Mouse (Mus musculus) adipocyte (in vitro differentiated cells): ENCODE measurements at regions not wholly inside any gene's neighbourhood (a gene's known extent, or its start where the extent isn't known, plus 50 kb on each side); places are given as distances from the start of the nearest gene placed in this dataset.
"Not testable (repeated sequence)": the region's sequence is repeated elsewhere in the genome, so short reads cannot be mapped to it uniquely, and the experiment has no call there.

Experiments
- DNase-seq: peaks from one replicate; pipeline ENCODE4 v3.0.0-alpha.2; 2016; ENCODE audit warnings: low spot score

DNA sequence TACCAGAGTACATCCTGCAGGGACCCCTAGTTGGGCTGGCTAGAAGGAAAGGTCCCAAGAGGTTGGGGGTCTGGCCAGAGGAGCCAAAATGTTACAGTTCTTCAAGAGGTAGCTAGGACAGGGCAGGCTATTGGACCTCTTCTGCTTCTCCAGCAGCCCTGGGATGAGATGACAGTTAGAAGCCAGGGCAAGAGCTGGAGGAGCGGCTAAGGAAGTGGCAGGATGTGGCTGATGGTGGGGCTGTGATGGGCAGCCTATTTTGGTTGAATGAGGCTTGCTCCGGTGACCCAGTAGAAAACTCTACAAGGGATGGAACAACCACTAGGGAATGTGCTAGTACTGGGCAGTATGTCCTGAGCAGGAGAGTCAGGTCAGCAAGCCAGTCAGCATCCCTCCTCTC lies 82.8 kb downstream of the Ddx11 start:
- no peak for DNase-seq

DNA sequence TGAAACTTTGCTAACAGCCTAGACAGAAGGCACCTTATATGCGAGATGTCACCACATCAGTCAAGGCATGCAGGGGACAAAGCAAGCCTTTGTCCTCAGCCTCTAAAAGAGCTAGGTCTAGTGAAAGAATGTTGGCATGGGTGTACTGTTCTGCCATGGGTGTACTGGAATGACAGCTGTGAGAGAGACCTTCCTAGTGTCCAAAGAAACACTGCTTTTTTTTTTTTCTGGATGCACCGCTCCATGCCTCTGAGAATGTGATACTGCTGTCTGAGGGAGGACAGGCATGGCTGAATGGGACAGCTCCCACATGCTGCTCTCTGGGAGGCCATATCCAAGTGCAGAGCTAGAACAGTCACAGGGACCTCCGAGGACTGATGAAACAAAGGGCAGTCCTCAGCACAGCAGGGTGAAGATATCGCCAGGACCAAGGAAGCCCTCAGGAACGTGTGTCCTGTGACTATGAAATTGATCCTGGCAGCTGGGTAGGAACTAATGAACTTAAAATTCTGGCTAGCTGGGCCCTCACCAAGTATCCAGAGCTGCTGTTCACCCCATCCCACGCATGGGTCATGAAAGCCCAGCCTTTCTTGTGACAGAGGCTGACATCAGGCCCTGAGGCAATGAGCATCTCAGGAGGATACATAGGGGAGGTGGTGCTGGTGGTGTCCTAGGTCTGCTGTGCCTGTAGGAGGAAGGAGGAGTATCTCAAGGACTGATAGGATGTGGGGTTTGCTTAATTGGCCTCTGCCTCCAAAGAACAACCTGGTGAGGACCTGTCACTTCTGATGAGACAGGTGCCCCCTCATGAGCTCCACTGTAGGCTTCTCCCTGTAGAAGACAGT lies 84.6 kb downstream of the Ddx11 start:
- DNase-seq = not testable (repeated sequence)

DNA sequence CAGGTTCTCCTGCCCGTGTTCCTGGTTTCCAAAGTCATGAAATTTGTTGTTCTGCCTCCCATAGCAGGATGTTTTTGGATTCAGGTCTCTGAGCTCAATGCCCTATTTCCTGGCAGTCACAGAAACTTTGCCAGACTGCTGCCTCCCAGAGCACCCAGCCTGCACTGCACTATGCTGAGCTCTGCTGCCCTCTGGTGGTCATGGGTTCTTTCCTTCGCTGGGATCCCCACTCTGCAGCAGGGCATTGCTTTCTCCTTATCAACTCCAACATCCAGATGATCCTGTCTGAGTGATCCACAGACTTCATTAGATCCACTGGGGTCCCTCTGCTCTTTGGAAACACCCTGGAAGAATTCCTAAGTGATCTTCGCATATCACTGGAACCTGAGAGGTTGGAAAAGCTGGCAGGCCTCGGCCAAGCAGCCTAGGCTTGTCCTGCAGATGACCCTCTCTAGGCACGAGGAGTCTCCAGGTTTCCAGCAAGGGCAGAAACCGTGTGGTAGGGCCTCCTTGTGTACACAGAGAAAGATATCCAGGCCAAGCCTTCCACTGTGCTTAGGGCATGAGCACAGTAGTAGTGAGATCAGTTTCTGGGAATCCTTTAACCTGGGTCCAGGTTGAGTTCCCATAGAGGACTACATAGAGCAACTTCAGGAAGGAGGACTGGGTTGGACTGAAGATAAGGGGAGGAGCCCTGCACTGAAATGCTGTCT lies 85.6 kb downstream of the Ddx11 start:
- not testable (repeated sequence) for DNase-seq

DNA sequence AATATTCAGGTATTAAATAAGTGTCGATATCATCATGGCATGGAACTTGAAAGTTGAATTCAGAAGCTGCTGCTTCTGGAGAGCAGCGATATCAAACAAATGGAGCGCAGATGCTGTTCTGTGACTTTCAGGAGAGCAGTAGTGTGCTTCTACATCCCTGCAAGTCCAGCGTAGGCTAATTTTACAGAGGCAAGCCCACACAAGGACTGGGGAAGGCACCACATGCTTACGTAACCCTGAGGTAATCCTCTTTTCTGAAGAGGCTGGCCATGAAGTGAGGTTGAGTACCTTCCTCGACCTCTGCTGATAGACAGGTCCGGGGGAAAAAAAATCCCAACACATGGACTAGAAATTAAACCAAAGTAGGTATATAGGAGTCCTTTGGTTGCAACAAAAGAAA lies 88.2 kb downstream of the Ddx11 start:
- DNase-seq = no peak

DNA sequence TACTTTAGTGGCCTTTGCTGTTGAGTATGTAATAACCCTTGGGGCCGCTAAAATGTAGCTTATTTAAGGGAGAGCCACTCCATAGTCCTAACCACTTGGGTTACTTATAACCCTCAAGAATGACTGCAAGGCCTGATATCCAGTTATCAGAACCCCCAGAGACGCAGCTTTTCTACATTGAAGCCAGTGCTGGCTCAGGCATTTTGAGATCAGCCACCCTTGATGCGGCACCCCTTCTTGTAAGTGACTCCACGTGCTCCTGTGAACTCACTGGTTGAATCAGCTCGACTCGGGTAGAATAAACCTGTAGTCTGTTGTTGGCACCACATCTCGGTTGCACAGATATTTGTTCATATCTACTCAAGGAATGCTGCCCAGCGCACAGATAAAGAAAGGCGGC lies 89.3 kb downstream of the Ddx11 start:
- no peak for DNase-seq

DNA sequence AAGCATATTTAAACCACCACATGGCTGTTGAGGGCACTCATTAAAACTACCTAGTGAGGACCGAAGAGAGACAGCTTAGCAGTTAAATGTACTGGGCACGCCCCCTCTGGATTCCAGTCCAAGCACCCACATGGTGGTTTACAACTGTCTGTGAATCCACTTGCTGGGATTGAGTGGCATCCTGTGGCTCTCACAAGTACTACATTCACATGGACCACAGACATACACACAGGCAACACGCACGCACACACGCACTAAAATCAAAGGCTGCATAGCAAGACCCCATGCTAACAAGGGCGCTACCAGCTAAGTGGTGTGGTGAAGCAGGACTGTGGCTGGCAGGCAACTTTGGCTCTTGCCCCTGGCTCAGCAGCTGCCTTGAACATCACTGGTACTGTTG lies 95.0 kb downstream of the Ddx11 start:
- DNase-seq = no peak

DNA sequence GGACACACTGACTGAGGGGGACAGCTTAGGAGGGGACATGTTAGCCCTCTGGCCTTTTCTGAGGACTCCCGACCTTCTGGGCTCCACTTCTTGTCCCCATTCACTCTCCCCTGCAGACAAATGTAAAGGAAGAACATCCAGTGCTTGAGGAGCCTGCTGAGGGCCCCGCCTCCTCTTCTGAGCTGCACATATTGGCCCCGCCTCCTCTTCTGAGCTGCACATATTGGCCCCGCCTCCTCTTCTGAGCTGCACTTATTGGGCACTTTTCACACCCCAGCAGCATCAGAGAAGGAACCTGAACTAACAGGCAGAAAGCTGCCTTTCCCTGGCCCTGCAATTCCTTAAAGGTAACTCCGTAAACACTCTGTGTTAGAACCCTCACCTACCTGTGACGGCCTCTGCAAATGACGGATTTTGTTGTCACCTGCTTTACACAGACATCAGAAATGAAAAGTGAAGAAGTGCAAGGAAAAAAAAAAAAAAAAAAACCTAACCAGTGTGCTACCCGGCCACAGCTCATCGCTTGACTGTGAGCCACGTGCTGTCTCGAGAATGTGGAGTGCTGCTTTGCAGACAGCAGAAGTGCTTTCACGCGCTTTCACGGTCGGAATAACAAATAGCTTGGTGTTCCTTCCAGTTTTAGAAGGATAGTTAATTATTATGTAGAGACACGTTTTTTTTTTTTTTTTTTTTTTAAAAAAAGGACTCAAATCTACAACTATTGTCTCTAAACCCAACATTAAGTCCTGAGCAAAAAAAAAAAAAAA lies 96.5 kb downstream of the Ddx11 start:
- no peak for DNase-seq

DNA sequence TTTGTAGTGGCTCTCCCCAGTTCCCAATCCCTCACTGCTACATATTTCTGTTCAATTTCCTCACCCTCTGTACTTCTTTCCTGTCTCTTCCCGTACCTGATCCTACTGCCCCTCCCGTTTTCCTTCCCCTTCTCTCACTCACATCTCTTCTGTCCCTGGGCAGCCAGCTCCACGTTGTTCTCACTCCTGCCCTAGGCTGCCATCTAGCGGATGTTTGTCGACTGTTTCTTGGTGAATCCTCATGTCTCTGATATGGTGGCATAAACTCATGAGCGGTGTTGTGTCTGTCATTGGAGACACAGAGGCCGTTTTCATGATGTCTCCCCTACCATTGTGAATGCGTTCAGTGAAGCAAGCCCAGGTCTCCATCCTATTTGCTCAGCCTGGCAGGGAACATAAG lies 97.9 kb downstream of the Ddx11 start:
- DNase-seq = peak; percentile 84

DNA sequence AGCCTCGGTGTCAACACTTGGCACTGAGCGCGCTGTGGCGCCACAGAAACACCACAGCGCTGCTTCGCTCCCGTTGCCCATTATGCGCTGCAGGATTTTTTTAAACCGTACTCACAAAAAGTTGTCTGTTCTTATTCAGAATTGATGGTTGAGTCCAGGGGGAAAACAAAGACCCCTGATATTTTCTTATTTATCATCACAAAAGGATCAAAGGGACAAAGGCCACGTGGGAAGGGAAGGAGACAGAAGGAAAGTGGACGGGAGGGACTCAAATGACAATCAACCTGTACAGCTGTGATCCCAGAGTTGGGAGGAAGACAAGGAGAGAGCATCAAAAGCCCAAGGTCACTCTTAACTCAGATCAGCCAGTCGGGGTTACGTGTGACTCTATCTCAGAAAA lies 100.4 kb downstream of the Ddx11 start:
- DNase-seq = no peak

DNA sequence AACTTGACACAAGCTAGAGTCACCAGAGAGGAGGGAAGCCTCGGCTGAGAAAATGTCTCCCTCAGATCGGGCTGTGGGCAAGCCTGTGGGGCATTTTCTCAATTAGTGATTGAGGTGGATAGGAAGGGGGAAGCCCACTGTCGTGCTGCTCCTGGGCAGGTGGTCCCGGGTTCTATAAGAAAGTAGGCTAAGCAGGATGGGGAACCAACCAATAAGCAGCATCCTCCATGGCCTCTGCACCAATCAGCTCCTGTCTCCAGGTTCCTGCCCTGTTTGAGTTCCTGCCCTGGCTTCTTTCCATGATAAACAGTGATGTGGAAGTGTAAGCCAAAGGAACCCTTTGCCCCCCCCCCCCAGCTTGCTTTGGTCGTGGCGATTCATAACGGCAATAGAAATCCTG lies 100.9 kb downstream of the Ddx11 start:
- no peak for DNase-seq

DNA sequence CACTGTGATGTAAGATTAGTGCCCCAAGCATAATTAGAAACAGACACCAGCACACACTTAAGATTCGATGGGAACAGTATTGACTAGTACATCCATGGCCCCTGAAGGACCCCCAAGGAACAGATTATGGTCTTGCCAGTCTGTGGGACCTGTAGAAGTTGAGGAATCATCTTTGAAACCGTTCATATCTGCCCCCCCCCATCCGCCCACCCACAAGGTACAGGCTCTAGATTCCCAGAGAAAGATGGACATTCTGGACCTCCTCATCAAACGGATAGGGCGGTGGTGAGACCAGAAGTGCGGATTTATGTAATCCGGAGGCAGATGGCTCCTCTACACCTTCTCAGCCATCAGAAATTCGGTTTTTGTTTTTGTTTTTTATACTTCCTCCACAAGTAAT lies 109.1 kb downstream of the Ddx11 start:
- DNase-seq = no peak

DNA sequence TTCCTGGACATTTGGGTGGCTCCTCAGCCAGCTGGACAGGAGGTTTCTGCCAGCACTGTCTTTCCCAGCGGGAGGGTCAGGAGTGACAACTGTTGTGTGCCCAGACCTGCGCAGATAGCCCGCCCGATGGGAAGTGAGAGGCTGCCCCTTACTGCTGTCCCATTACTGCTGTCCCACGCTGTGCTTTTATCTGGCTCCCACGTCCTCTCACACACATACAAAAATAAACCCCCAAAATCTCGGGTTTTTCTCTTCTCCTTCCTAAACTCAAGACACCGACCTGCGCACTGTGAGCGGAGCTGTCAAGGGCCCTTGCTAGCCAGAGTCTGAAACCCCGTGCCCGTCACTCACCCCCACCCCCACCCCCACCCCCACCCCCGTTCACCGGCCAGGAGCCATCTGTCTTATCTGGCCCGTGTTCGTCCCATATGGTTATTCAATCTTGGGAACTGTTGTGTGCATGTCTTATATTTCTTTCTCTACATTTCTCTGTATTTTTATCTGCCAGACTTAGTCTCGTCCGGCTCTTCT lies 109.6 kb downstream of the Ddx11 start:
- DNase-seq = no peak

DNA sequence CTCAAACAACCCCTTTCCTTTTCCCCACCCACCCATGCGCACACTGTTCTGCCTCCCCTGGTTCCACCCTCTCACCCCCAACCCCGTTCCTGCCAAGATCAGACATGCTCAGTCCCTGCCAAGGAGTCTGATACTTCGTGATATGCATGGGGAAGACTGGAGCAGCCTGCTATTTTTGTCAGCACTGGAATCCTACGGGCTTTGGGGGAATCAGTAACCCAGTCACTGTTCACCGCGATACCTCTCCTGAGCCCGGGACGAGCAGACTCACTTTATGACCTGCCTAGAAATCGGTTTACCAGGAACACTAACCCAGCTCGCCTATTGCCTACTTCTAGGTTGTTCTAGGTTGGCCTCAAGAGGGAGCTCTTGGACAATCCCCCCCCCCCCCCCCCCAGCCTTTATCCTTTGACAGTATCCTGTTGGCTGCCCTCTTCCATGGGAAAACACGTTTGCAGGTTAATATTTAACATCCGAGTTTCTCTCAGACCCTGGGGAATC lies 110.2 kb downstream of the Ddx11 start:
- DNase-seq = peak; percentile 17

DNA sequence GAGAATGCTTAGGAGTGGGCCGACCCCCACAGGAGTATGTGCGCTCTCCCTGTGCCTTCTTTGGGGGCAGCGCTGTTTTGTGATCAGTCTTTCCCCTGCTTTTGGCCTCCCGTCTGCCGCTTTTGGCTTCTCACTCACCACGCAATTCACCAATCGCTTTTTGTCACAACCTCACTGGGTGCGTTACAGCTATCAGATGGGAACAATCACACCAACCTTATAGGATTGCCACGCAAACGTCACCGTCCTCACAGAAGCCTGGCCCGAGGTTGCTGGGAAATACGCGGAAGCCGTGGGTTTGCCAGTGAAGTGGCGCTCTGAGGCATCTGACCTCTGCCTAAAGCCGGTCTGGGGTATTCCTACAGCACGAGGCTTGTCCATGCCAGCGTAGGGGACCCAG lies 111.1 kb downstream of the Ddx11 start:
- no peak for DNase-seq

DNA sequence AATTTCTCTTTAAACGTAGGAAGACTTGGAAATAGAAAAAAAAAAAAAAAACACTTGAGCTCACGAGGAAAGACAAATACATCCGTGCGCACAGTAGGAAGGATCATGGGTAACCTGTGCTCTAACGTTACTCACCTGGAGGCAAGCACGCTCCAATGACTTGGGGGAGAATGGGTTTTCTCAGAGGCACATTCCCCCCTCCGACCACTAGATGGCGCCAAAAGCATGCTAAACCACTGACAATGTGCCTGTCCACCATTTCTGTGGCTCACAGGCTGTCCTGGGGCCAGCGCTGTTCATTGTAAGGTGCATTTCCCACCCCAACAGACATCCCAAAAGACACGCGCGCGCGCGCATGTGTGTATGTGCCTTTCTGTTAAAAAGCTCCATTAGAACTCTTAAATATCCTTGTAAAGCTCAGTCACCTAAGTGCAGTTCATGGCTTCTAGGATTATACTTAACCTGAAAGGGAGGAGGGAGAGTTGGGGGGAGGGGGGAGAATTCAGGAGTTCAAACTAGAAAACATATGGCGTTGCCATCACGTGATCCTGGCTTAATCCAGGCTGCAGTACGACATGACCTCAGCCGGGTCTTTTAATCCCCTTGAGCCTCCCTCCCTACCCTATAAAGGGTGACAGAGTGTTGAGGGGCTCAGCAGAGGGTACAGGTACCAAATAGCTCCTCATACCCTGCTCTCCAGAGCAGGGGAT lies 111.9 kb downstream of the Ddx11 start:
- peak; percentile 88 for DNase-seq

DNA sequence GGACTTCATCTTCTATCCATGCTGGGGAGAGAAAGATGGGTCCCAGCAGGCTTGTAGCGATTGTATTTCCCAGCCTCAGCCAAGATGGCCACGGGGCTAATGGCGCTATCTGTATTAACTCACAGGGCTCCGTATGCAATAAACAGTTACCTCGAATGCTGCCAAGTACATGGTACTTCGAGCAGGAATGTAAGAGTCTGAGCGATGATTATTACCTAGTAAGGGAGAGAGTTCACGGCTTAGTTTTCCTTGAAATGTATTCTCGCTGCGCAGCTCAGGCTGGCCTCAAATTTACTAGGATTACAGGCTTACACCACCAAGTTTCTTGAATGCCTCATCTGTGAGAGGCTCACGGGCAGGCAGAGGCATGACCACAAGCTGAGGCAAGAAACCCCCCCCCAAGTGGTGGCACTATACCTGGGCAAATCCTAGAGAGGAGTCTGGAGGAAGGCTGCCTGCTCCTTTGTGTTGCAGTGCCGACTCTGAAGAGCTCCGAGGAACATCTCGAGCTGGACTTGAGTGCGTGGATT lies 112.6 kb downstream of the Ddx11 start:
- DNase-seq = no peak

DNA sequence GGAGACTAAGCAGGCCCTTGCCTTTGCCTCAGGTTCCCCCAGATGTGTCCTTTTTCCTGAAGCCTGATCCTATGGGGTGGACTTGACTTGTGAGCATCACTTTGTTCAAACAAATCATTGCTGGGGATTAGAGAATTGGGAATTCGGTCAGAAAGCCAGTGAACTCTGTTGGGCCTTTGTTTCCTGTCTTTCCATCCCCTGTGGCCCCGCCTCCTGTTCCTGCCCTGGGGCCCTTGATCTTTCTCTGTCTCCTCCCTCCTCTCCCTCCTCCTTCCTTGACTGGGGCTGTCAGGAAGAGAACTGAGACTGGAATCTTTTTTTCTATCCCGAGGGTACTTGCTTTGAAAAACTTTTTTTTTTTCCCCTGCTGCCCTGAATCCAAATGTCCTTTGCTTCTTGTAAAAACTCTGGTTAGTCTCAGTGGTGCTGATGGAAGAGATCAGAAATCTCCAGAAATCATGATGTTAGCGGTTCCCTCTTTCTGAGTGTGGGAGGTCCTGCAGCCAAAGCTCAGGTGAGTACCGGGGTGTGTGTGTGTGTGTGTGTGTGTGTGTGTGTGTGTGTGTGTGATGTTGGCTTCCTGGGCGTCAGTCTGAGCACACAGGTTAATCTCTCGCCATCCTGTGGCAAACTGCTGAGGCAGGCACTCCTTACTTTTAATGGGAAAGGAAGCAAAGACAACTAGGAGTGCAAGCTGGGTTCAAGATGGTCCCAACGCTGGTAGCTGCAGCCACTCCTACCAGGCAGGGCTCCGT lies 118.7 kb downstream of the Ddx11 start:
- DNase-seq = no peak

DNA sequence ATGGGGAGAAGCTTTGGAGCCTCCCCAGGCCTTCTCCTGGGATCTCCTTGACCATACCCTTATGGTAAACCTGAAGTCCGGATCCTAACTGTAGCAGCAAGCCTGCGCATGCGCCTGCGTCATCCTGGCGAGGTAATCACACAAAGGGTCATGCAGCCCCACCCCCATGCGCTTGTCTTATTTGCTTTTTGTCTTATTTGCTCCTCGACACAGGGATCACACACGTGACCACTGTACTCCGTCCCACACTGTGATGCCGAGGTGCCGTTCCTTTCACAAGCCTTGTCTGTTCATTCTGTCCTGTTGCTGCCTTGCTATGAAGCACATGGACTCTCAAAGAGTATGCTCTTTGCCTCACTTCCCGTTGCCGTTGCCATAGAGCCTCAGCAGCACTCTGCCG lies 120.9 kb downstream of the Ddx11 start:
- DNase-seq = no peak

DNA sequence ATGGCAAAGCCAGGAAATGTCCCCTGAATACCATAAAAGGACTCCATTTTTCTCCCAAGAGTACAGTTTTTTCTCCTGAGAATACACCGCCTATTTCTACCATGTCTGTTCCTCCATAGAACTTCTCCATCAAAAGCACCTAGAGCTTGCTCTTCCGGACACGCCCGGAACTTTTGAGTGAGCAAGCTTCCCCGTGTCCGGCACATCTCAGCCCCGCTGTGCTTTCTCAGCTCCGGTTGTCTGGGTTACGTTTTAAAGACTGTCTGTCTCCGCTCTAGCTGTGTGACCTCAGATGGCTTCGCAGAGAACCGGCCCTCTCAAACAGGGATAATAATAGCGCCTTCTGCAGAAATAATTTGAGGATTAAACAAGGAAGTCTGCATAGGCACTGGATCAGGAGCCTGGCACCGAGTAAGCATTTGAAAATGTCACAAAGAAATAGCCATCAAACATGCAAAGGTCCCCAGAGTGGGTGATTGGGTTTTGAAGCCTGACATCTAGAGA lies 122.8 kb downstream of the Ddx11 start:
- DNase-seq = no peak

DNA sequence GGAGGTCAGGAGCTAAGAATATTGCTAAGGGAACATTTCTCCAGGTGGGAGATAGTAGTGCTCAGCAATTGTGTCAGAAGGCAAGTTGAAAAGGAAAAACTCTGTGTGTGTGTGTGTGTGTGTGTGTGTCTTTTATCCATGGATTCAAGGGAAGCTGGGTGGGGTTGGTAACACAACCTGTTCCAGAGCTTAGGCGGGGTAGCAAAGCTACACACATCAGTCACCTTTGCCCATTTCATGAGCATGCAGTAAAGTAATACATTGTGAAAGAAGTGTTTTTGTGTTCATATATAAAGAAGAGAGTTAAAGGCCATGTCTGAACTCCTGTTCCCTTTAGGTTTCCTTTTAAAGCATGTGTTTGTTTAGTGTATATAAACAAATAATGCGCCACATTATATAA lies 128.2 kb downstream of the Ddx11 start:
- DNase-seq = no peak

DNA sequence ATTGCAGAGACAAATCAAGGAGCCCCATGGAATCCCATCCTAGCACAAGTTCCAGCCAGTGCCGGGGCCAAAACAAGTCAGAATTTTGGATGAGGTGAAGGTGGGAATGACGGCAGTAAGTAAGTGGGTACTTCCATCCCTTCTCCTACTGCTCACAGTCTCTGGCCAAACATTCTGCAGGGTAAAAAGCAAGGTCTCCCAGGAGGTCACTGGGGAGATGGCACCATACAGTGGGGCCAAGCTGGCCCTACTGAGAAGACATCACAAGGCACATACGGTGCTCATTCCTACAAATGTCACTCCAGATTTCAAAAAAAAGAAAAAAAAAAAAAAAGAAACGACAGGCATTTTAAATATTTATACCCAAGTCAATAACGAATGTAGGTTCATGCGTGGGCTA lies 129.6 kb downstream of the Ddx11 start:
- DNase-seq = no peak
